Mouse (Mus musculus) thymus, adult 2 months (tissue): Measurements from ENCODE around the gene Nfyc.

Experiments
- CTCF ChIP-seq: fragments of 200-500 bp; IDR thresholded peaks from 2 replicates; pipeline ENCODE4 v1.5.1; 2012; ENCODE audit warnings: mild to moderate bottlenecking, control low read depth, low read length, moderate library complexity, borderline replicate concordance; ENCODE audit not compliant: control insufficient read depth, poor library complexity, insufficient read depth; ENCODE audit errors: extremely low read depth
- POLR2A ChIP-seq: fragments of 200-500 bp; IDR thresholded peaks from 2 replicates; pipeline ENCODE4 v1.6.1; 2012; ENCODE audit warnings: mild to moderate bottlenecking, low read length, control low read depth, moderate library complexity; ENCODE audit not compliant: control insufficient read depth, poor library complexity, insufficient read depth; ENCODE audit errors: extremely low read depth

DNA sequence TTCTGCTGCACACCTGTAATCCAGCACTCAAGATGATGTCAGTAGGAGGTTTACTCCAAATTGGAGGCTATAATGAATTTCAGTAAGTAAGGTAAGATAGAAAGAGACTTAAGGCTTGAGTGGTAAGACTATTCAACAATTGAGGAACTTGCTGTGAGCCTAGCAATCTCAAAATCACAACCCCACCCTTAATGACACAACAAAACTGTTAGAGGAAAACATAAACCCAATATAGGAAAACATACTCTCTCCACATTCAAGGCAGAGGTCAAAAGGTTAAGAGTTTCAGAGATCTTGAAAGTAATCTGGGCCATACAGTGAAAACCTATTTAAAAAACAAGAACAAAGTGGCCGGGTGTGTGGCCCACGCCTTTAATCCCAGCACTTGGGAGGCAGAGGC, 34.7 kb downstream of the Nfyc start:
- TF ChIP-seq POLR2A (no peak), CTCF (no peak)
